Mouse (Mus musculus): Measurements from ENCODE around the gene Map7. TPM values are rescaled to one million over a fixed set of nuclear protein-coding genes. Genes with fewer than 3 reads are reported as not detected.

Map7 gene
- polyA plus RNA-seq, 1 experiment from 2014 or later: 8.2 TPM

DNA sequence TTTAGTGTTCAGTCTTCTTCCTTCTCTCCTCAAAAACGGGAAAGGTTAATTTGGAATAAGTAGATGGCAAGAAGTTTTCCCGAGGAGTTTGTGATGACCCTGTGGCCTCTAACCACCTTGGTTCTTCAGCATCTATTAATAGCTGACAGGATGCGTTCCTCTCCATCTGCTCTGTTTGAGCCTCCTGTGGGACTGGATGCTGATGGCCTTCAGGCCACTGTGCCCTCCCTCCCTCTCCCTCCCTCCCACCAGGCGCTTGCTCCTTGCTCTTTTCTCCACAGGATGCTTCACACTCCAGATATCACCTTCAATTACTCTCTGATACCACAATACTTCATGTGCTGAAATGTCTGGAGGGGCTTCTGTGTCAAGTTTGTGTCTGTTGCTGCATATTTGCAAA, 10.5 kb downstream of the Map7 start:
- Histone ChIP-seq H3K9me3 (ENCODE audit: control insufficient read depth, low read length) (no peaks in the 10 kb centered on the region), H3K27me3 (ENCODE audit: control insufficient read depth, insufficient read depth, low read length) (no peaks in the 10 kb centered on the region), H3K9ac (ENCODE audit: low read length) (no peak overlapping the region), H3K27ac (ENCODE audit: low read depth, low read length) (no peak overlapping the region), H3K4me1 (replicated peaks; ENCODE audit: control insufficient read depth, insufficient read depth, low read length) (no peaks in the 10 kb centered on the region), H3K4me3 (ENCODE audit: low read depth, low read length) (no peak overlapping the region), H3K4me2 (ENCODE audit: low read depth, low read length, severe bottlenecking) (no peak overlapping the region), H3K36me3 (ENCODE audit: control insufficient read depth, insufficient read depth, low read length) (no peaks in the 10 kb centered on the region)
- 63% methylated on average over 4 of the region's 4 CpGs for WGBS
- ATAC-seq (replicated peaks; ENCODE audit: low FRiP score): no peak
- DNase-seq (ENCODE audit: low spot score): peak; percentile 24

DNA sequence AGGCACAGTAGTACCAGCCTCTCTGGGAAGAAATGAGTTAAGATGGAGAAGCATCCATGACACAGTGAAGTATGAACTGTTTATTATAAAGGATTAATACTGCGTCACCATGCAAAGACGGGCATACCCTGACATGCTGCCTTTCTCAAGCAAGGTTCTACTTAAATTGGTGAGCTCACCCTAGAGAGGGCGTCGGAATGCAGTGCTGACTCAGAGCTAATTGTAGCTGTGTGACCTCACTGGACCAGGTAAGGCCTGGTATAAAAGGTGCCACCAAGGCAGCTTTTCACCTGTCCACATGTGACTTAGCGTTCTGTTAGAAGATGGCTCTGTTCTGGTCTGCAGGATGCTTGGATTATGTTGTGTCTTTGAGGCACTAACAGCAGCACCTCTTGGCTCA, 11.0 kb downstream of the Map7 start:
- H3K27me3 ChIP-seq (ENCODE audit: control insufficient read depth, insufficient read depth, low read length): no peaks in the 10 kb centered on the region
- ATAC-seq (replicated peaks; ENCODE audit: low FRiP score) (no peak), DNase-seq (ENCODE audit: low spot score) (peak; percentile 10)
- no peak overlapping the region for H3K4me3 ChIP-seq (ENCODE audit: low read depth, low read length)
- H3K4me2 ChIP-seq (ENCODE audit: low read depth, low read length, severe bottlenecking): no peak overlapping the region
- WGBS: 89% methylated on average over 5 of the region's 5 CpGs
- H3K9ac ChIP-seq (ENCODE audit: low read length): no peak overlapping the region
- H3K4me1 ChIP-seq (replicated peaks; ENCODE audit: control insufficient read depth, insufficient read depth, low read length): no peaks in the 10 kb centered on the region
- no peak overlapping the region for H3K27ac ChIP-seq (ENCODE audit: low read depth, low read length)
- no peaks in the 10 kb centered on the region for H3K36me3 ChIP-seq (ENCODE audit: control insufficient read depth, insufficient read depth, low read length)
- H3K9me3 ChIP-seq (ENCODE audit: control insufficient read depth, low read length): no peaks in the 10 kb centered on the region

DNA sequence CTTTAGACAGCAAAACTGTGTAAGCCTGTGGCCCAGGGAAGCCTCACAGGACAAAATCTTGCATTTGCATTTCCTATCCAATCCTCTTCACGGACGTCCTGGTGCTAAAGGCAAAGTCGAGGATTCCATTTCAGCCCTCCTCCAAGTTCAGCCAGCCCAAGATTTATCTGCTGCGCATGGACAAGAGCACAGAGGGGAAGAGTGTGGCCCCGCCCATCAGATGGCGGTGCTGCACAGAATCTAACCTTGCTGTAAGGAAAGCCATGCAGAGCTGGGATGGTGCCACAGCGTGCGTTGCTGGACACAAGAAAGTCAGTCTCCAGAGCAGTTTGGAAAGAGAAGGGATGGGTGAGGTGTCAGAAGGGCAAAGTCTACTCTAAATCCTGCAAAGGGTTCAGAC, 12.6 kb downstream of the Map7 start:
- Histone ChIP-seq H3K4me3 (ENCODE audit: low read depth, low read length) (no peak overlapping the region), H3K9ac (ENCODE audit: low read length) (no peak overlapping the region), H3K27ac (ENCODE audit: low read depth, low read length) (no peak overlapping the region), H3K27me3 (ENCODE audit: control insufficient read depth, insufficient read depth, low read length) (no peaks in the 10 kb centered on the region), H3K36me3 (ENCODE audit: control insufficient read depth, insufficient read depth, low read length) (no peaks in the 10 kb centered on the region), H3K4me2 (ENCODE audit: low read depth, low read length, severe bottlenecking) (no peak overlapping the region), H3K4me1 (replicated peaks; ENCODE audit: control insufficient read depth, insufficient read depth, low read length) (no peaks in the 10 kb centered on the region), H3K9me3 (ENCODE audit: control insufficient read depth, low read length) (no peaks in the 10 kb centered on the region)
- ATAC-seq (replicated peaks; ENCODE audit: low FRiP score): no peak
- no peak for DNase-seq (ENCODE audit: low spot score)
- 62% methylated on average over 8 of the region's 8 CpGs for WGBS

DNA sequence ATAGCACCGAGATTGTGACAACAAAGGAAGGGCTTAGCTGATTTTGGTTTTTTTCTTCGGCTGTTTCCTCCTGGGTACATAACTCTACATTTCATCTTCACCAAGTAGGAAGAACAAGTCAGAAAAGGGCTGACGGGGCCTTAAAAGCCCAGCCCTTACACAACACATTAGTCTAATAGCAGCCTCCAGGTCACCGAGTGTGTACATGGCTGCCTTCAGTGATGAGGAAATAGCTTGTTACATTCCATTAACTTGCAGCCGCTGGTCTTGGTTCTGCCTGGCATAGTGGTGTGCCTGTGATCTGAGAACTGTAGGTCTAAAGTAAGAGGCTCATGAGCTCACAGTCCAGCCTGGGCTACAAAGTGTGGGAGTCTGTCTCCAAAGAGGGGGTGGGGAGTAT, 16.5 kb downstream of the Map7 start:
- Histone ChIP-seq H3K4me3 (ENCODE audit: low read depth, low read length) (no peak overlapping the region), H3K4me2 (ENCODE audit: low read depth, low read length, severe bottlenecking) (no peak overlapping the region), H3K9ac (ENCODE audit: low read length) (no peak overlapping the region), H3K27ac (ENCODE audit: low read depth, low read length) (no peak overlapping the region), H3K4me1 (replicated peaks; ENCODE audit: control insufficient read depth, insufficient read depth, low read length) (no peaks in the 10 kb centered on the region), H3K27me3 (ENCODE audit: control insufficient read depth, insufficient read depth, low read length) (no peaks in the 10 kb centered on the region), H3K36me3 (ENCODE audit: control insufficient read depth, insufficient read depth, low read length) (no peaks in the 10 kb centered on the region), H3K9me3 (ENCODE audit: control insufficient read depth, low read length) (no peaks in the 10 kb centered on the region)
- 91% methylated on average over 5 of the region's 5 CpGs for WGBS
- ATAC-seq (replicated peaks; ENCODE audit: low FRiP score) (no peak), DNase-seq (ENCODE audit: low spot score) (no peak)

DNA sequence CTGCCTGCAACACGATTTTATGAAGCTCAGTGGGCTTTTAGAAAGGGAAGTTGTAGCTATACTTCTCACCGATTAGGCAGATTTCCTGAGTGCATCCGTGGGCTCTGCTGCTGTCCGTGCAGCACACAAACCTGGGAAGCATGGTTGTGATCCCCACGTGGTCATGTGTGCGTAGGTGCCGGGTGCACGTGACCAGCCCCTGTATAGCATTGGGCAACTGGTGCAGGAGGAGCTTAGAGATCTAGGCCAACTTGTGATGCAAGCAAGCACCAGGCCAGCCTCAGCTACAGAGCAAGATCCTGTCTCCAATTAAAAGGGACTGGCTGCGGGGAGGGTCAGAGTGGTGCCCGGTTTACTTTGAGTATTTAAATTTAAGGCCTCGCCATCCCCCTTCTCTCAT, 18.5 kb downstream of the Map7 start:
- no peak for DNase-seq (ENCODE audit: low spot score)
- H3K36me3 ChIP-seq (ENCODE audit: control insufficient read depth, insufficient read depth, low read length): no peaks in the 10 kb centered on the region
- no peak overlapping the region for H3K9ac ChIP-seq (ENCODE audit: low read length)
- no peak for ATAC-seq (replicated peaks; ENCODE audit: low FRiP score)
- H3K4me2 ChIP-seq (ENCODE audit: low read depth, low read length, severe bottlenecking): no peak overlapping the region
- H3K4me1 ChIP-seq (replicated peaks; ENCODE audit: control insufficient read depth, insufficient read depth, low read length): peaks cover 3% of the 10 kb centered on the region; the same call in 1 of the 2 replicates
- H3K27ac ChIP-seq (ENCODE audit: low read depth, low read length): no peak overlapping the region
- no peaks in the 10 kb centered on the region for H3K27me3 ChIP-seq (ENCODE audit: control insufficient read depth, insufficient read depth, low read length)
- H3K4me3 ChIP-seq (ENCODE audit: low read depth, low read length): no peak overlapping the region
- H3K9me3 ChIP-seq (ENCODE audit: control insufficient read depth, low read length): no peaks in the 10 kb centered on the region
- 79% methylated on average over 11 of the region's 11 CpGs for WGBS

DNA sequence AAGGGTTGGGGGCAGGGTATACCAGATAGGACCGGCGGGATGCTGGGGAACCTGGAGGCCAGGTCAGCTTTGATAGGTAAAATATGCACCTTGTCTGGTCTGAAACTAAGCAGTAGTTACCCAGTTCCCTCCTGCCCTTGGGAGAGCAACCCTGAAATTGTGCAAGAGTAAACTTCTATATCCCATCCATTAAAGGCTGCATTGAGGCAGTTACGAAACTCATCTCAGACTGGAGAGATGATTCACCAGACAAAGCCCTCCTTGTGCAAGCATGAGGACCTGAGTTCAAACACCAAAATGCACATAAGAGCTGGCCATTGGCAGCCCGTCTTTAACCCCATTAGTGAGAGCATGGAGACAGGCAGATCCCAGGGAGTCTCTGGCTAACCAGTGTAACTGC, 19.2 kb downstream of the Map7 start:
- no peak overlapping the region for H3K27ac ChIP-seq (ENCODE audit: low read depth, low read length)
- no peak overlapping the region for H3K4me3 ChIP-seq (ENCODE audit: low read depth, low read length)
- no peak overlapping the region for H3K4me2 ChIP-seq (ENCODE audit: low read depth, low read length, severe bottlenecking)
- no peaks in the 10 kb centered on the region for H3K36me3 ChIP-seq (ENCODE audit: control insufficient read depth, insufficient read depth, low read length)
- H3K9ac ChIP-seq (ENCODE audit: low read length): no peak overlapping the region
- ATAC-seq (replicated peaks; ENCODE audit: low FRiP score): no peak
- no peaks in the 10 kb centered on the region for H3K9me3 ChIP-seq (ENCODE audit: control insufficient read depth, low read length)
- DNase-seq (ENCODE audit: low spot score): no peak
- 93% methylated on average over 4 of the region's 4 CpGs for WGBS
- no peaks in the 10 kb centered on the region for H3K27me3 ChIP-seq (ENCODE audit: control insufficient read depth, insufficient read depth, low read length)
- peaks cover 5% of the 10 kb centered on the region; the same call in 1 of the 2 replicates for H3K4me1 ChIP-seq (replicated peaks; ENCODE audit: control insufficient read depth, insufficient read depth, low read length)

DNA sequence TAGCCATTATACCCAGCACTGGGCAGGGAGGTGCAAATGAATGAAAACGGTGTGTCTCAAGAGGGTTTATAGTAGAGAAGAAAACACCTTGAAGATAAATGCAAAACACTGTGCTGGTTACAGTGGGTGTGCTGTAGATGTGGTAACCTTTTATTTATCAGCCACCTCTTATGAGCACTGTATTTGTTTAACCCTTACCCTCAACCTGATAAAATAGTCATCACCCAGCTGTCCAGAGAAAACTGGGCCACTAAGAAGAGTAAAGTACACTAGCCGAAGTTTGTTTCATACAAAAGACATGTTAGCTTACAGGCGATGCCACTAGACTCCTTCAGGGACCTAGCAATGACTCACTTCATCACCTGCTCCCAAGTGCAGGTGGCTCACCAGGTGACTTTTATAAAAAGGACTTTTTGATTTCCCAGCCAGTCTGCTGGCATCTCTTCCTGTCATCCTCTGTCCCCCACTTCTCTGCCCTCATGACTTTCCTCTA, 21.0 kb downstream of the Map7 start:
- DNase-seq (ENCODE audit: low spot score) (no peak), ATAC-seq (replicated peaks; ENCODE audit: low FRiP score) (no peak)
- H3K4me1 ChIP-seq (replicated peaks; ENCODE audit: control insufficient read depth, insufficient read depth, low read length): peaks cover 5% of the 10 kb centered on the region; the same call in 1 of the 2 replicates
- H3K4me3 ChIP-seq (ENCODE audit: low read depth, low read length): no peak overlapping the region
- WGBS: 82% methylated on average over 3 of the region's 3 CpGs
- H3K4me2 ChIP-seq (ENCODE audit: low read depth, low read length, severe bottlenecking): no peak overlapping the region
- H3K9ac ChIP-seq (ENCODE audit: low read length): no peak overlapping the region
- no peaks in the 10 kb centered on the region for H3K36me3 ChIP-seq (ENCODE audit: control insufficient read depth, insufficient read depth, low read length)
- no peaks in the 10 kb centered on the region for H3K9me3 ChIP-seq (ENCODE audit: control insufficient read depth, low read length)
- no peaks in the 10 kb centered on the region for H3K27me3 ChIP-seq (ENCODE audit: control insufficient read depth, insufficient read depth, low read length)
- H3K27ac ChIP-seq (ENCODE audit: low read depth, low read length): no peak overlapping the region

DNA sequence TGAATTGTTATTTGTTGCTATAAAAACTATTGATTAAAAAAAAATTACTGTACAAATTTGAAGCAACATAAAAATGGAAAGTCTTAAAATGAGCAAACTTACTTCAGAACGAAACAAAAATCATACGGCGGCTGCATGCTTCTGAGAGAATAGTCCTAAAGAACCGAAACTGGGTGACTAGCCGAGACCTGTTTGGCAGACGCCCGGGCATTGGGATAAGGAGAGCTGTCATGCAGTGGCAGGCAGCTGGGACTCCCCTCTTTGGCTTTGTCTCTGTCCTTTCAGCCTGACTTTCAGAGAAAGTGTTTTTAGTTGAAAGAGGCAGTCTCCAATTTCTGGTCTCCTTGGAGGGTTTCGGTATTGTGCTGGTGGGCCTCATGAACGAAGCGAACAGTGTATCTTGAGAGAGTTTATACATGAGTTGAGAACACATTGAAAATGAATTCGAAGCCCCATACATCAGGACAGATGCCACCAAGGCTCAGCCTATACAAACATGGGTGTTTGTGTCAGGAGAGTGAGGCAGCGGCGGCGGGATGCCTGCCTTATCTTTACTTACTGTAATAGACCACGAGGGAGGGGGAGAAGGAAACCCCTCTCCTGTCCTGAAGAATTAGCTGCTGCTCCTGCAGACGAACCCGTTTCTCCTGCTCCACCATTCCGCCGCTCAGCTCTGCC, 21.8 kb downstream of the Map7 start:
- peaks cover 5% of the 10 kb centered on the region; the same call in 1 of the 2 replicates for H3K4me1 ChIP-seq (replicated peaks; ENCODE audit: control insufficient read depth, insufficient read depth, low read length)
- H3K36me3 ChIP-seq (ENCODE audit: control insufficient read depth, insufficient read depth, low read length): no peaks in the 10 kb centered on the region
- peak overlapping the region; percentile 8; the same call in 1 of the 2 replicates for H3K4me3 ChIP-seq (ENCODE audit: low read depth, low read length)
- H3K9me3 ChIP-seq (ENCODE audit: control insufficient read depth, low read length): no peaks in the 10 kb centered on the region
- WGBS: 23% methylated on average over 19 of the region's 19 CpGs
- no peak for DNase-seq (ENCODE audit: low spot score)
- ATAC-seq (replicated peaks; ENCODE audit: low FRiP score): no peak
- H3K27me3 ChIP-seq (ENCODE audit: control insufficient read depth, insufficient read depth, low read length): no peaks in the 10 kb centered on the region
- no peak overlapping the region for H3K27ac ChIP-seq (ENCODE audit: low read depth, low read length)
- peak overlapping the region; percentile 40 for H3K4me2 ChIP-seq (ENCODE audit: low read depth, low read length, severe bottlenecking)
- no peak overlapping the region for H3K9ac ChIP-seq (ENCODE audit: low read length)

DNA sequence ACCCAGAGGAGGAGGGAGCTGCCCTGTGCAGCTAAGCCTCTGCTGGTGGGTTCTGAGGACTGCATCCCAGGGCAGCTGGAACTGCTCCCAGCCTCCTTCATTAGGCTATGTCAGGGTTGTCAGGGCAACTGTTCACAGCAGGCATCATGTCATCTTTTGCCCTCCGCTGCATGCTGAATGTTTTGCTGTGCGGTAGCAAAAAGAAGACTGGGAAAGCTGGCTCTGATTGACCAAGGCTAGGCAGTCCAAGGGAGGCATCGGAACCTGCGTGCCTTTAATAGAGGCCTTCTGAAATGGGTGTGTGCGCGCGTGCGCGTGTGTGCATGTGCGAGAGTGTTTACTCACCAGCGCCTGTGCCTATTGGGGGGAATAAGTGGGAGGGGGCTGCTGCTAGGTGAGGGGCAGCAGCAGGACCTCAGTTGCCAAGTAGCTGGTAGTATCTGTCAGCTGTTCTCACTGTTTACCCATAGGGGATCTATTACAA, 22.4 kb downstream of the Map7 start:
- ATAC-seq (replicated peaks; ENCODE audit: low FRiP score): peak; percentile 96
- Histone ChIP-seq H3K9ac (ENCODE audit: low read length) (no peak overlapping the region), H3K27me3 (ENCODE audit: control insufficient read depth, insufficient read depth, low read length) (no peaks in the 10 kb centered on the region), H3K9me3 (ENCODE audit: control insufficient read depth, low read length) (no peaks in the 10 kb centered on the region), H3K4me3 (ENCODE audit: low read depth, low read length) (peak overlapping the region; percentile 8; the same call in 1 of the 2 replicates), H3K36me3 (ENCODE audit: control insufficient read depth, insufficient read depth, low read length) (no peaks in the 10 kb centered on the region), H3K4me2 (ENCODE audit: low read depth, low read length, severe bottlenecking) (peak overlapping the region; percentile 40), H3K4me1 (replicated peaks; ENCODE audit: control insufficient read depth, insufficient read depth, low read length) (peaks cover 5% of the 10 kb centered on the region; the same call in 1 of the 2 replicates), H3K27ac (ENCODE audit: low read depth, low read length) (no peak overlapping the region)
- 39% methylated on average over 11 of the region's 11 CpGs for WGBS
- peak; percentile 89 for DNase-seq (ENCODE audit: low spot score)
